Comparison of ENCODE assay signal across 12 mouse cellular contexts in genomic region chr14:77546531-77547274, GRCm38 (mm10).
DNase-seq lines count a peak whose midpoint lies in the region; ATAC-seq and TF ChIP-seq lines count a peak whose summit lies in the region.
"Had no signal": no experiment of that assay in that cellular context is flagged by ENCODE, and none has a peak within 500 bp of the region (broad histone marks: within the 10 kb centered on the region; RNA-seq: fewer than 3 reads in every experiment).

No protein-coding gene starts in this region.

- no peaks in the 10 kb centered on the region for H3K9me3 ChIP-seq in embryonic facial prominence, embryonic 14.5 days (ENCODE audit: control insufficient read depth, low read length)
- H3K9me3 ChIP-seq in embryonic facial prominence, embryonic 10.5 days: no peaks in the 10 kb centered on the region
- H3K9me3 ChIP-seq: heart, embryonic 12.5 days; intestine, embryonic 15.5 days; midbrain, embryonic 12.5 days had no signal

- 75% methylated on average over 8 of the region's 8 CpGs for WGBS in embryonic facial prominence, embryonic 14.5 days
- WGBS in embryonic facial prominence, embryonic 10.5 days: 90% methylated on average over 8 of the region's 8 CpGs

- no peak overlapping the region for H3K27ac ChIP-seq in embryonic facial prominence, embryonic 14.5 days (replicated peaks; ENCODE audit: low read depth, low read length)
- no peak overlapping the region for H3K27ac ChIP-seq in embryonic facial prominence, embryonic 10.5 days (replicated peaks)
- H3K27ac ChIP-seq in layer of hippocampus, adult 2 months: peak overlapping the region; percentile 61; the same call in 1 of the 2 replicates
- H3K27ac ChIP-seq in bone marrow macrophage, adult 2 months (ENCODE audit: insufficient read depth, low read depth, low read length): peak overlapping the region; percentile 92
- H3K27ac ChIP-seq: intestine, embryonic 15.5 days; midbrain, embryonic 12.5 days had no signal

- H3K4me3 ChIP-seq in embryonic facial prominence, embryonic 14.5 days (ENCODE audit: low read depth, low read length): no peak overlapping the region
- no peak overlapping the region for H3K4me3 ChIP-seq in embryonic facial prominence, embryonic 10.5 days
- H3K4me3 ChIP-seq in layer of hippocampus, adult 2 months: no peak overlapping the region
- no peak overlapping the region for H3K4me3 ChIP-seq in bone marrow macrophage, adult 2 months (ENCODE audit: insufficient read depth, low read length)
- H3K4me3 ChIP-seq: heart, embryonic 12.5 days; intestine, embryonic 15.5 days; midbrain, embryonic 12.5 days had no signal

- ATAC-seq in embryonic facial prominence, embryonic 14.5 days (ENCODE audit: low read depth): no peak
- peak; percentile 93 for ATAC-seq in common myeloid progenitor, adult 5-6 weeks (replicated peaks; ENCODE audit: low read depth, poor library complexity, severe bottlenecking)
- ATAC-seq: intestine, embryonic 15.5 days; Patski had no signal

- H3K27me3 ChIP-seq in embryonic facial prominence, embryonic 14.5 days (replicated peaks; ENCODE audit: control insufficient read depth, insufficient read depth, low read length): no peaks in the 10 kb centered on the region
- no peaks in the 10 kb centered on the region for H3K27me3 ChIP-seq in embryonic facial prominence, embryonic 10.5 days (replicated peaks; ENCODE audit: low read depth, poor library complexity, severe bottlenecking)
- H3K27me3 ChIP-seq: heart, embryonic 12.5 days; intestine, embryonic 15.5 days; midbrain, embryonic 12.5 days; Patski had no signal

- peak; percentile 15 for DNase-seq in embryonic facial prominence, embryonic 14.5 days (ENCODE audit: low spot score)
- DNase-seq in embryonic facial prominence, embryonic 10.5 days (ENCODE audit: low spot score): no peak
- DNase-seq in layer of hippocampus, adult 2 months (ENCODE audit: low spot score in 2 of 2): peak in 1 of 2 experiments; percentile 29
- no peak for DNase-seq in layer of hippocampus, postnatal 14 days (ENCODE audit: low spot score in 2 of 2)
- DNase-seq in thymus, postnatal 36 days: no peak
- no peak for DNase-seq in spleen, postnatal 10 days (ENCODE audit: low spot score in 2 of 2)

- no peak overlapping the region for H3K9ac ChIP-seq in embryonic facial prominence, embryonic 14.5 days (ENCODE audit: low read depth, low read length)
- H3K9ac ChIP-seq: heart, embryonic 12.5 days; intestine, embryonic 15.5 days; midbrain, embryonic 12.5 days had no signal

- no peak overlapping the region for H3K4me2 ChIP-seq in embryonic facial prominence, embryonic 14.5 days (ENCODE audit: low read depth, low read length)
- H3K4me2 ChIP-seq: heart, embryonic 12.5 days; intestine, embryonic 15.5 days; midbrain, embryonic 12.5 days had no signal

- H3K36me3 ChIP-seq in embryonic facial prominence, embryonic 14.5 days (ENCODE audit: control insufficient read depth, insufficient read depth, low read length): no peaks in the 10 kb centered on the region
- H3K36me3 ChIP-seq in embryonic facial prominence, embryonic 10.5 days (replicated peaks): no peaks in the 10 kb centered on the region
- H3K36me3 ChIP-seq: heart, embryonic 12.5 days; intestine, embryonic 15.5 days; midbrain, embryonic 12.5 days had no signal

- TF ChIP-seq CTCF in layer of hippocampus, adult 2 months (conservative IDR thresholded peaks at IDR 0.05): peak; percentile 17
- no peak for TF ChIP-seq CTCF in bone marrow macrophage, adult 2 months (IDR thresholded peaks at IDR 0.05; ENCODE audit: low read depth, low read length)

- H3K4me1 ChIP-seq in embryonic facial prominence, embryonic 14.5 days (ENCODE audit: control insufficient read depth, insufficient read depth, low read length): peaks cover 9% of the 10 kb centered on the region
- peaks cover 10% of the 10 kb centered on the region; the same call in 1 of the 2 replicates for H3K4me1 ChIP-seq in embryonic facial prominence, embryonic 10.5 days
- H3K4me1 ChIP-seq in bone marrow macrophage, adult 2 months (ENCODE audit: control insufficient read depth, insufficient read depth, low read length): peaks cover 24% of the 10 kb centered on the region
- H3K4me1 ChIP-seq: intestine, embryonic 15.5 days; midbrain, embryonic 12.5 days had no signal

- TF ChIP-seq POLR2A in bone marrow macrophage, adult 2 months (IDR thresholded peaks at IDR 0.05; ENCODE audit: borderline replicate concordance, low read depth, low read length): no peak

Comparison
In these comparisons a context has a peak if more than half of its experiments do, and no peak if none do; other contexts are left out.
1. H3K27ac ChIP-seq: peak in layer of hippocampus, adult 2 months (single experiment) and bone marrow macrophage, adult 2 months (single experiment); none in embryonic facial prominence, embryonic 14.5 days (single experiment) and embryonic facial prominence, embryonic 10.5 days (single experiment).